Mouse (Mus musculus) heart, postnatal 0 days (tissue): ENCODE results near the gene Retreg3. TPM values are rescaled to one million over a fixed set of nuclear protein-coding genes. Genes with fewer than 3 reads are reported as not detected.

Source experiments
- ATAC-seq: fragments of 200-750 bp; cut with Nextera tagmentation; 2 replicates; pipeline ENCODE4 v1.8.0; 2017; ENCODE audit warnings: low read depth, moderate number of reproducible peaks, moderate library complexity; ENCODE audit not compliant: insufficient read depth
- DNase-seq: peaks from one replicate; pipeline ENCODE4 v3.0.0-alpha.2; 2016; ENCODE audit warnings: low spot score
- H3K27ac ChIP-seq: fragments of 300-500 bp; sonication (generic); 2 replicates; pipeline ENCODE4 v1.5.1; 2014; ENCODE audit warnings: low read depth, mild to moderate bottlenecking
- H3K27me3 ChIP-seq: fragments of 300-500 bp; sonication (generic); 2 replicates; pipeline ENCODE4 v1.6.1; 2014; ENCODE audit warnings: low read length, mixed read lengths; ENCODE audit not compliant: control insufficient read depth, insufficient read depth
- H3K36me3 ChIP-seq: fragments of 300-500 bp; sonication (generic); replicated peaks from 2 replicates; pipeline ENCODE4 v1.6.1; 2014; ENCODE audit warnings: low read length, mixed read lengths; ENCODE audit not compliant: control insufficient read depth, insufficient read depth
- H3K4me1 ChIP-seq: fragments of 300-500 bp; sonication (generic); 2 replicates; pipeline ENCODE4 v1.6.1; 2014; ENCODE audit warnings: antibody characterized with exemption; ENCODE audit not compliant: control insufficient read depth, insufficient read depth
- H3K4me2 ChIP-seq: fragments of 300-500 bp; sonication (generic); 2 replicates; pipeline ENCODE4 v1.6.1; 2014; ENCODE audit warnings: low read depth, mild to moderate bottlenecking, low read length, moderate library complexity
- H3K4me3 ChIP-seq: fragments of 300-500 bp; sonication (generic); 2 replicates; pipeline ENCODE4 v1.5.1; 2014; ENCODE audit warnings: low read depth, low read length
- H3K9ac ChIP-seq: fragments of 300-500 bp; sonication (generic); replicated peaks from 2 replicates; pipeline ENCODE4 v1.6.1; 2014; ENCODE audit warnings: low read depth, low read length, mixed read lengths
- H3K9me3 ChIP-seq: fragments of 300-500 bp; sonication (generic); replicated peaks from 2 replicates; pipeline ENCODE4 v1.6.1; 2016; ENCODE audit warnings: low read length; ENCODE audit not compliant: control insufficient read depth
- CTCF ChIP-seq: IDR thresholded peaks from 2 replicates; pipeline ENCODE4 v1.5.1; 2016; ENCODE audit warnings: antibody characterized with exemption, control low read depth, low read depth
- EP300 ChIP-seq: IDR thresholded peaks from 2 replicates; pipeline ENCODE4 v1.6.1; 2016; ENCODE audit warnings: antibody characterized with exemption, low read depth
- WGBS: fragments of 180-500 bp; shearing (Covaris S2); extraction: QIAGEN DNeasy Blood & Tissue Kit; methylation state at CpG from one replicate; pipeline ENCODE4 v1.1.7; 2014; 5-methylcytosine and 5-hydroxymethylcytosine counted together
- polyA plus RNA-seq: library from polyadenylated mRNA; unstranded; fragments of >200 nt; fragmentation: Nextera tagmentation; extraction: Ambion mirVana; gene quantifications from 2 replicates; pipeline ENCODE4 v1.2.1, GENCODE M21; 2015
- total RNA-seq: library from RNA; depleted of rRNA; stranded (reverse); fragments of >200 nt; gene quantifications from 2 replicates; pipeline ENCODE4 v1.2.3, GENCODE M21; 2014; ENCODE audit warnings: low replicate concordance

Retreg3 gene
- total and polyA plus RNA-seq, 2 experiments from 2014 or later: 11.3 to 47.6 TPM

- Histone ChIP-seq H3K4me1 (peaks cover 46% of the 10 kb centered on the region), H3K9me3 (no peaks in the 10 kb centered on the region), H3K4me2 (no peak overlapping the region), H3K4me3 (no peak overlapping the region), H3K9ac (no peak overlapping the region), H3K27ac (peak overlapping the region; percentile 93), H3K36me3 (peaks cover 6% of the 10 kb centered on the region; the same call in 1 of the 2 replicates), H3K27me3 (no peaks in the 10 kb centered on the region)
- no peak for ATAC-seq
- whole genome bisulfite sequencing: 76% methylated on average over 9 of the region's 9 CpGs
- DNase-seq: no peak
- TF ChIP-seq EP300: no peak
- no peak for TF ChIP-seq CTCF
Observed at GRCm38 (mm10) chr11:101065002-101065401, 54.7 kb downstream of the Retreg3 start.

- no peak overlapping the region for H3K9ac ChIP-seq
- 43% methylated on average over 4 of the region's 4 CpGs for WGBS
- H3K36me3 ChIP-seq: peaks cover 6% of the 10 kb centered on the region; the same call in 1 of the 2 replicates
- H3K27me3 ChIP-seq: no peaks in the 10 kb centered on the region
- H3K4me1 ChIP-seq: peaks cover 51% of the 10 kb centered on the region
- ATAC-seq (no peak), DNase-seq (no peak)
- H3K9me3 ChIP-seq: no peaks in the 10 kb centered on the region
- H3K4me3 ChIP-seq: no peak overlapping the region
- H3K27ac ChIP-seq: peak overlapping the region; percentile 93
- no peak overlapping the region for H3K4me2 ChIP-seq
- TF ChIP-seq CTCF: no peak
- TF ChIP-seq EP300: no peak
Observed at GRCm38 (mm10) chr11:101064462-101064861, 55.2 kb downstream of the Retreg3 start.

GRCm38 (mm10) chr11:101063676-101064327, 55.9 kb downstream of the Retreg3 start:
- H3K27ac ChIP-seq: peak overlapping the region; percentile 93
- DNase-seq: peak; percentile 92
- H3K36me3 ChIP-seq: peaks cover 6% of the 10 kb centered on the region; the same call in 1 of the 2 replicates
- peaks cover 58% of the 10 kb centered on the region for H3K4me1 ChIP-seq
- peak overlapping the region; percentile 33; the same call in 1 of the 2 replicates for H3K4me2 ChIP-seq
- WGBS: 2% methylated on average over 12 of the region's 12 CpGs
- peak overlapping the region; percentile 47 for H3K9ac ChIP-seq
- no peaks in the 10 kb centered on the region for H3K9me3 ChIP-seq
- peak; percentile 81 for ATAC-seq
- TF ChIP-seq CTCF (peak; percentile 0; the same call in 1 of the 2 replicates), EP300 (peak; percentile 29; the same call in 1 of the 2 replicates)
- no peak overlapping the region for H3K4me3 ChIP-seq
- no peaks in the 10 kb centered on the region for H3K27me3 ChIP-seq

GRCm38 (mm10) chr11:101062971-101063675, 56.6 kb downstream of the Retreg3 start:
- Histone ChIP-seq H3K9ac (peak overlapping the region; percentile 47), H3K9me3 (no peaks in the 10 kb centered on the region), H3K4me2 (peak overlapping the region; percentile 33; the same call in 1 of the 2 replicates), H3K4me1 (peaks cover 62% of the 10 kb centered on the region), H3K36me3 (peaks cover 6% of the 10 kb centered on the region; the same call in 1 of the 2 replicates), H3K4me3 (no peak overlapping the region), H3K27me3 (no peaks in the 10 kb centered on the region), H3K27ac (peak overlapping the region; percentile 93)
- DNase-seq: peak; percentile 68
- 36% methylated on average over 14 of the region's 14 CpGs for WGBS
- TF ChIP-seq CTCF (no peak), EP300 (no peak)
- peak; percentile 10 for ATAC-seq

- Histone ChIP-seq H3K27ac (peak overlapping the region; percentile 93), H3K4me1 (peaks cover 66% of the 10 kb centered on the region), H3K9ac (peak overlapping the region; percentile 47), H3K4me3 (no peak overlapping the region), H3K9me3 (no peaks in the 10 kb centered on the region), H3K36me3 (peaks cover 6% of the 10 kb centered on the region; the same call in 1 of the 2 replicates), H3K27me3 (no peaks in the 10 kb centered on the region), H3K4me2 (no peak overlapping the region)
- ATAC-seq (no peak), DNase-seq (no peak)
- WGBS: 58% methylated on average over 12 of the region's 12 CpGs
- TF ChIP-seq CTCF (no peak; the same call in 1 of the 2 replicates), EP300 (no peak)
Observed at GRCm38 (mm10) chr11:101062165-101062884, 57.4 kb downstream of the Retreg3 start.
